Mouse (Mus musculus) thymus, adult 2 months (tissue): ENCODE data around the gene Maged1.

ENCODE experiments used
- CTCF ChIP-seq: fragments of 200-500 bp; IDR thresholded peaks from 2 replicates; pipeline ENCODE4 v1.5.1; 2012; ENCODE audit warnings: mild to moderate bottlenecking, control low read depth, low read length, moderate library complexity, borderline replicate concordance; ENCODE audit not compliant: control insufficient read depth, poor library complexity, insufficient read depth; ENCODE audit errors: extremely low read depth
- POLR2A ChIP-seq: fragments of 200-500 bp; IDR thresholded peaks from 2 replicates; pipeline ENCODE4 v1.6.1; 2012; ENCODE audit warnings: mild to moderate bottlenecking, low read length, control low read depth, moderate library complexity; ENCODE audit not compliant: control insufficient read depth, poor library complexity, insufficient read depth; ENCODE audit errors: extremely low read depth

DNA sequence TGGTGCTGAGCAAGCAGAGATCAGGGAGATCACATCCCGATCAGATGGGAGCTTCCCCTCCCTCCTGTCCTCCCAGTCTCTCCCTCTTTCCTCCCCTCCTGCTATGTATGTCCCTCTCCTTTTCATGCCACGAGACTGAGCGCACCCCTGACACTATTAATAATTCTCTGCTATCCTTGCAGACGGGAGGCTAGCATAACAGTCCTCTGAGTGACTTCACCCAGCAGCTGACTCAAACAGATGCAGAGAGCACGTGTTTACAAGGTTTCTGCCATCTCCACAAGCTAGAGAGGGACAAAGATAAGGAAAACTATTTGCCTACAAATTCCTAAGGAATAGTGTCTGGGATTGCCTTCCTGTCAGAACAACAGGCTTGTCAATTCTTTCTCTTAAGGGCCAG is 20.4 kb upstream of the Maged1 start:
- TF ChIP-seq POLR2A: no peak
- TF ChIP-seq CTCF: no peak
